Mouse (Mus musculus): Measurements from ENCODE around the gene Isl2. TPM values are rescaled to one million over a fixed set of nuclear protein-coding genes. Genes with fewer than 3 reads are reported as not detected.

The Isl2 gene
- polyA plus RNA-seq, 1 experiment from 2014 or later = 3.6 TPM

GRCm38 (mm10) chr9:55548871-55549270 is 10.4 kb downstream of the Isl2 start:
- peaks cover 39% of the 10 kb centered on the region for H3K4me1 ChIP-seq (replicated peaks)
- peaks cover 62% of the 10 kb centered on the region for H3K27me3 ChIP-seq
- 19% methylated on average over 3 of the region's 3 CpGs for WGBS

GRCm38 (mm10) chr9:55549302-55549890 is 10.9 kb downstream of the Isl2 start:
- no peak for ATAC-seq (ENCODE audit: insufficient number of reproducible peaks, insufficient read depth, low FRiP score, low TSS enrichment, low read depth)
- no peak overlapping the region for H3K4me3 ChIP-seq (replicated peaks)

More at GRCm38 (mm10) chr9:55548871-55549270, 10.4 kb downstream of the Isl2 start:
- no peaks in the 10 kb centered on the region for H3K9me3 ChIP-seq
- H3K4me3 ChIP-seq (replicated peaks) = no peak overlapping the region
- H3K9ac ChIP-seq (replicated peaks) = no peak overlapping the region
- no peak overlapping the region for H3K27ac ChIP-seq
- H3K36me3 ChIP-seq = no peaks in the 10 kb centered on the region
- H3K4me2 ChIP-seq = 0 out of 2 replicates have a peak overlapping the region, but pooled peaks have one; percentile 35
- ATAC-seq (ENCODE audit: insufficient number of reproducible peaks, insufficient read depth, low FRiP score, low TSS enrichment, low read depth) = no peak

GRCm38 (mm10) chr9:55554986-55555385 is 16.5 kb downstream of the Isl2 start:
- H3K4me3 ChIP-seq (replicated peaks) = no peak overlapping the region
- H3K9me3 ChIP-seq = no peaks in the 10 kb centered on the region
- no peak overlapping the region for H3K9ac ChIP-seq (replicated peaks)
- 48% methylated on average over 1 of the region's 1 CpGs for WGBS
- no peak overlapping the region for H3K4me2 ChIP-seq
- no peak for ATAC-seq (ENCODE audit: insufficient number of reproducible peaks, insufficient read depth, low FRiP score, low TSS enrichment, low read depth)
- H3K27me3 ChIP-seq = peaks cover 6% of the 10 kb centered on the region; the same call in 1 of the 2 replicates
- H3K4me1 ChIP-seq (replicated peaks) = peaks cover 17% of the 10 kb centered on the region
- H3K27ac ChIP-seq = no peak overlapping the region
- H3K36me3 ChIP-seq = no peaks in the 10 kb centered on the region

More at GRCm38 (mm10) chr9:55549302-55549890, 10.9 kb downstream of the Isl2 start:
- Histone ChIP-seq H3K9ac (replicated peaks) (no peak overlapping the region), H3K4me2 (peak overlapping the region; percentile 35; the same call in 1 of the 2 replicates), H3K9me3 (no peaks in the 10 kb centered on the region), H3K4me1 (replicated peaks) (peaks cover 34% of the 10 kb centered on the region), H3K27ac (no peak overlapping the region), H3K36me3 (no peaks in the 10 kb centered on the region), H3K27me3 (peaks cover 56% of the 10 kb centered on the region)
- WGBS = 6% methylated on average over 16 of the region's 16 CpGs

- WGBS = 90% methylated on average over 1 of the region's 1 CpGs
- H3K27ac ChIP-seq = no peak overlapping the region
- no peak for ATAC-seq (ENCODE audit: insufficient number of reproducible peaks, insufficient read depth, low FRiP score, low TSS enrichment, low read depth)
- H3K27me3 ChIP-seq = peaks cover 1% of the 10 kb centered on the region; the same call in 1 of the 2 replicates
- H3K9ac ChIP-seq (replicated peaks) = no peak overlapping the region
- no peak overlapping the region for H3K4me3 ChIP-seq (replicated peaks)
- peaks cover 14% of the 10 kb centered on the region for H3K4me1 ChIP-seq (replicated peaks)
- H3K4me2 ChIP-seq = no peak overlapping the region
- no peaks in the 10 kb centered on the region for H3K36me3 ChIP-seq
- H3K9me3 ChIP-seq = no peaks in the 10 kb centered on the region
These were observed 22.5 kb downstream of the Isl2 start for GRCm38 (mm10) chr9:55560960-55561359.

- Histone ChIP-seq H3K9me3 (no peaks in the 10 kb centered on the region), H3K4me3 (replicated peaks) (no peak overlapping the region), H3K4me2 (no peak overlapping the region), H3K9ac (replicated peaks) (no peak overlapping the region), H3K27ac (no peak overlapping the region), H3K4me1 (replicated peaks) (peaks cover 5% of the 10 kb centered on the region), H3K36me3 (no peaks in the 10 kb centered on the region), H3K27me3 (no peaks in the 10 kb centered on the region)
- no peak for ATAC-seq (ENCODE audit: insufficient number of reproducible peaks, insufficient read depth, low FRiP score, low TSS enrichment, low read depth)
- 40% methylated on average over 5 of the region's 5 CpGs for WGBS
These were observed 30.1 kb downstream of the Isl2 start for GRCm38 (mm10) chr9:55568466-55569159.

GRCm38 (mm10) chr9:55571071-55571470 is 32.6 kb downstream of the Isl2 start:
- Histone ChIP-seq H3K9ac (replicated peaks) (no peak overlapping the region), H3K27me3 (no peaks in the 10 kb centered on the region), H3K4me2 (no peak overlapping the region), H3K9me3 (no peaks in the 10 kb centered on the region), H3K27ac (no peak overlapping the region), H3K4me3 (replicated peaks) (no peak overlapping the region), H3K4me1 (replicated peaks) (peaks cover 5% of the 10 kb centered on the region), H3K36me3 (no peaks in the 10 kb centered on the region)
- ATAC-seq (ENCODE audit: insufficient number of reproducible peaks, insufficient read depth, low FRiP score, low TSS enrichment, low read depth) = no peak
- WGBS = 79% methylated on average over 1 of the region's 1 CpGs

GRCm38 (mm10) chr9:55576571-55576970 is 38.1 kb downstream of the Isl2 start:
- Histone ChIP-seq H3K4me2 (no peak overlapping the region), H3K36me3 (no peaks in the 10 kb centered on the region), H3K27me3 (no peaks in the 10 kb centered on the region), H3K4me3 (replicated peaks) (no peak overlapping the region), H3K27ac (no peak overlapping the region), H3K4me1 (replicated peaks) (no peaks in the 10 kb centered on the region), H3K9ac (replicated peaks) (no peak overlapping the region), H3K9me3 (no peaks in the 10 kb centered on the region)
- ATAC-seq (ENCODE audit: insufficient number of reproducible peaks, insufficient read depth, low FRiP score, low TSS enrichment, low read depth) = no peak
- WGBS = 72% methylated on average over 1 of the region's 1 CpGs

GRCm38 (mm10) chr9:55581414-55581813 is 42.9 kb downstream of the Isl2 start:
- no peak for ATAC-seq (ENCODE audit: insufficient number of reproducible peaks, insufficient read depth, low FRiP score, low TSS enrichment, low read depth)
- H3K36me3 ChIP-seq = no peaks in the 10 kb centered on the region
- no peak overlapping the region for H3K9ac ChIP-seq (replicated peaks)
- no peaks in the 10 kb centered on the region for H3K4me1 ChIP-seq (replicated peaks)
- H3K27me3 ChIP-seq = no peaks in the 10 kb centered on the region
- no peak overlapping the region for H3K4me2 ChIP-seq
- no peak overlapping the region for H3K4me3 ChIP-seq (replicated peaks)
- 26% methylated on average over 3 of the region's 3 CpGs for WGBS
- H3K9me3 ChIP-seq = no peaks in the 10 kb centered on the region
- no peak overlapping the region for H3K27ac ChIP-seq

GRCm38 (mm10) chr9:55586141-55586540 is 47.7 kb downstream of the Isl2 start:
- Histone ChIP-seq H3K4me3 (replicated peaks) (no peak overlapping the region), H3K9me3 (no peaks in the 10 kb centered on the region), H3K4me2 (no peak overlapping the region), H3K27ac (no peak overlapping the region), H3K4me1 (replicated peaks) (no peaks in the 10 kb centered on the region), H3K27me3 (no peaks in the 10 kb centered on the region), H3K36me3 (no peaks in the 10 kb centered on the region), H3K9ac (replicated peaks) (no peak overlapping the region)
- ATAC-seq (ENCODE audit: insufficient number of reproducible peaks, insufficient read depth, low FRiP score, low TSS enrichment, low read depth) = no peak
- WGBS = 89% methylated on average over 6 of the region's 6 CpGs

Data from limb, embryonic 12.5 days (tissue).